Mouse (Mus musculus): ENCODE measurements around the gene Ciart. TPM values are rescaled to one million over a fixed set of nuclear protein-coding genes. Genes with fewer than 3 reads are reported as not detected.

Ciart gene
- total and polyA plus RNA-seq, 2 experiments from 2014 or later: 1.8 to 2.3 TPM

- Histone ChIP-seq H3K36me3 (replicated peaks; ENCODE audit: control insufficient read depth, insufficient read depth, low read length) (no peaks in the 10 kb centered on the region), H3K9ac (replicated peaks; ENCODE audit: low read depth, low read length) (no peak overlapping the region), H3K27me3 (ENCODE audit: control insufficient read depth, insufficient read depth, low read length) (no peaks in the 10 kb centered on the region), H3K4me1 (ENCODE audit: control insufficient read depth, insufficient read depth) (no peaks in the 10 kb centered on the region; the same call in 1 of the 2 replicates), H3K27ac (ENCODE audit: low read depth) (no peak overlapping the region), H3K9me3 (replicated peaks; ENCODE audit: control insufficient read depth, low read length) (no peaks in the 10 kb centered on the region), H3K4me3 (ENCODE audit: low read depth, low read length) (no peak overlapping the region), H3K4me2 (ENCODE audit: low read depth, low read length) (no peak overlapping the region)
- no peak for ATAC-seq (ENCODE audit: insufficient read depth, low read depth)
- no peak for DNase-seq (ENCODE audit: low spot score)
- TF ChIP-seq CTCF (IDR thresholded peaks at IDR 0.05; ENCODE audit: low read depth) (no peak), EP300 (IDR thresholded peaks at IDR 0.05; ENCODE audit: low read depth) (no peak)
- WGBS: 62% methylated on average over 7 of the region's 7 CpGs
These were observed 34.7 kb upstream of the Ciart start for GRCm38 (mm10) chr3:95916760-95917159.

DNA sequence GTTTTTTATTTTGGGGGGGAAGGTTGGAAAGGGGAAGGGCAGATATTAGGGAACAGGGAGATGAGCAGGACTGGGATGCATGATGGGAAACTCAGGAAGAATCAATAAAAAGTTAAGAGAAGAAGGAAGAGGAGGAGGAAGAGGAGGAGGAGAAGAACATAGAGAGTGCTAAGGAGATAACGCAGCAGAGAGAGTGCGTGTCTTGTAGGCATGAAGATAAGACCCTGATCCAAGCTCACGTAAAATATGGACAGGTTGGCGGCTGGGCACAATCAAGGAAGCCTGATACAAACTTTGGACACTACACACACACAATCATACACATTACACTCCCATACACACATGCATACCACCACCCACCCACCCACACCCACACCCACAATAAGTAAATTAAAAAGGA lies 32.7 kb upstream of the Ciart start:
- Histone ChIP-seq H3K27me3 (ENCODE audit: control insufficient read depth, insufficient read depth, low read length) (no peaks in the 10 kb centered on the region), H3K4me3 (ENCODE audit: low read depth, low read length) (no peak overlapping the region), H3K9me3 (replicated peaks; ENCODE audit: control insufficient read depth, low read length) (no peaks in the 10 kb centered on the region), H3K27ac (ENCODE audit: low read depth) (no peak overlapping the region), H3K4me2 (ENCODE audit: low read depth, low read length) (no peak overlapping the region), H3K9ac (replicated peaks; ENCODE audit: low read depth, low read length) (no peak overlapping the region), H3K36me3 (replicated peaks; ENCODE audit: control insufficient read depth, insufficient read depth, low read length) (no peaks in the 10 kb centered on the region), H3K4me1 (ENCODE audit: control insufficient read depth, insufficient read depth) (no peaks in the 10 kb centered on the region)
- DNase-seq (ENCODE audit: low spot score): no peak
- no peak for ATAC-seq (ENCODE audit: insufficient read depth, low read depth)
- TF ChIP-seq CTCF (IDR thresholded peaks at IDR 0.05; ENCODE audit: low read depth) (no peak), EP300 (IDR thresholded peaks at IDR 0.05; ENCODE audit: low read depth) (no peak)
- 59% methylated on average over 4 of the region's 4 CpGs for WGBS

DNA sequence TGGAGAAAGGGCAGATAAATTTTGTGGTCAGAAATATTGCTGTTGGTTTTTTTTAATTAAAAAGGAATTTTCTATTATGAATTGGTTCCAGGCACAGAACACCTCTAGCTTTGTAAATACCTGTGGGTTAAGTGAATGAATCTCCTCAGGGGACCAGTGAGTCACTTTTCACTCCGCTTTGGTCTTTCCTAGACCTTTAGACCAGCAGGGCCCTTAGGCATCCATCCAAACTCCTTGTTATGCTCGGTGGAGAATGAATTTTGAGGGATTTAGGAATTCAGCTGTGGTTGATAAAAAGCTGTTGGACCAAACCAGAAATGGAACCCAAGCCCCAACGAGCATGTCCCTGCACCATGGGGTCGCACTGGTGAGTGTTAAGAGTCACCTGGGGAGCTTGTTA lies 25.6 kb upstream of the Ciart start:
- 52% methylated on average over 4 of the region's 4 CpGs for WGBS
- DNase-seq (ENCODE audit: low spot score) (no peak), ATAC-seq (ENCODE audit: insufficient read depth, low read depth) (no peak)
- Histone ChIP-seq H3K4me2 (ENCODE audit: low read depth, low read length) (no peak overlapping the region), H3K4me1 (ENCODE audit: control insufficient read depth, insufficient read depth) (peaks cover 21% of the 10 kb centered on the region), H3K9ac (replicated peaks; ENCODE audit: low read depth, low read length) (no peak overlapping the region), H3K9me3 (replicated peaks; ENCODE audit: control insufficient read depth, low read length) (no peaks in the 10 kb centered on the region), H3K36me3 (replicated peaks; ENCODE audit: control insufficient read depth, insufficient read depth, low read length) (no peaks in the 10 kb centered on the region), H3K27ac (ENCODE audit: low read depth) (no peak overlapping the region), H3K27me3 (ENCODE audit: control insufficient read depth, insufficient read depth, low read length) (no peaks in the 10 kb centered on the region), H3K4me3 (ENCODE audit: low read depth, low read length) (no peak overlapping the region)
- TF ChIP-seq EP300 (IDR thresholded peaks at IDR 0.05; ENCODE audit: low read depth): no peak
- TF ChIP-seq CTCF (IDR thresholded peaks at IDR 0.05; ENCODE audit: low read depth): no peak

DNA sequence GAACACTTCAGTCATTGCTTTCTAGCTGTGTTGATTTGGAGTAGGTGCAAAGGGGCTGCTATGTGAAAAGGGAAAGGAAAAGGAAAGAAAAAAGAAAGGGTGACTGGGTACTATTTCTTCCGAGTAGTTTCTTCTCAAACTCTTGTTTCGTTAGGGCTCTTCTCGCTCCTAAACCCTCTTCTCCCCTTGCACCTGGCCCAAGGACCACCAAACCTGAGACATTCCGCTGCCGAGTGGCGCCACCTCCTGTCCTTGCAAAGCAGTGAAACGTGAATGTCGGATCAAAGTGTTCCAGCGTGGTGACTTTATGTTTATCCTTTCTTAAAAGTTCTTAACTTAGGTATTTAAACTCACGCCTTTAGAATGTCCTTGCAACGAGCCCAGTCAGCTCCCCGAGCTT lies 24.8 kb upstream of the Ciart start:
- Histone ChIP-seq H3K27me3 (ENCODE audit: control insufficient read depth, insufficient read depth, low read length) (no peaks in the 10 kb centered on the region), H3K36me3 (replicated peaks; ENCODE audit: control insufficient read depth, insufficient read depth, low read length) (no peaks in the 10 kb centered on the region), H3K9ac (replicated peaks; ENCODE audit: low read depth, low read length) (0 out of 2 replicates have a peak overlapping the region, but pooled peaks have one; percentile 11), H3K27ac (ENCODE audit: low read depth) (no peak overlapping the region), H3K4me3 (ENCODE audit: low read depth, low read length) (peak overlapping the region; percentile 46), H3K4me2 (ENCODE audit: low read depth, low read length) (peak overlapping the region; percentile 77), H3K9me3 (replicated peaks; ENCODE audit: control insufficient read depth, low read length) (no peaks in the 10 kb centered on the region), H3K4me1 (ENCODE audit: control insufficient read depth, insufficient read depth) (peaks cover 21% of the 10 kb centered on the region)
- ATAC-seq (ENCODE audit: insufficient read depth, low read depth) (no peak), DNase-seq (ENCODE audit: low spot score) (peak; percentile 39)
- 0% methylated on average over 12 of the region's 12 CpGs for WGBS
- TF ChIP-seq CTCF (IDR thresholded peaks at IDR 0.05; ENCODE audit: low read depth) (peak; percentile 92), EP300 (IDR thresholded peaks at IDR 0.05; ENCODE audit: low read depth) (no peak)

DNA sequence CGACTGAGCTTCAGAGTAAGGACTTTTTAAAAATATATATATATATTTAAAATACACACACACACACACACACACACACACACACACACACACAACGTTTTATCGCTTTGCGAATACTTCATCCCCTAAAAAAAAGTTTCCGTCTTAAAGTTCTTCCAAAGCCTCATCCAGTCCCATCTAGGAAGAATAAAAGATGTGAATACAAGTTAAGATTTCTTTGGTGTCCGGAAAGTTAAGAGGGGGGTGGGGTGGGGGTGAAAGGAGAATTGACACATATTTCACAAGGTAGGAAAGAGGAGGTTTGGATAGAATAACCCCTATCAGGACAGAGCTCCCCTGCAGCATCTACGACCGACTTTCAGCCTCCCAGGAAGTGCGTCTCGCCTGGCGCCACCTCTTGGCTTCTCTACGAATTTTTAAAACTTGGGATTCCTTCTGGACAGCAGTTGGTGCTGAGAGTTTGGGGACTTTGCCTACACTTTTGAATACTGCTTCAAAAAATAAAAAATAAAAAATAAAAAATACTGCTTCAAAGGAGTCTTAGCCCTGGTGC lies 24.0 kb upstream of the Ciart start:
- ATAC-seq (ENCODE audit: insufficient read depth, low read depth) (no peak), DNase-seq (ENCODE audit: low spot score) (peak; percentile 67)
- Histone ChIP-seq H3K9ac (replicated peaks; ENCODE audit: low read depth, low read length) (no peak overlapping the region), H3K27ac (ENCODE audit: low read depth) (peak overlapping the region; percentile 86; the same call in 1 of the 2 replicates), H3K36me3 (replicated peaks; ENCODE audit: control insufficient read depth, insufficient read depth, low read length) (no peaks in the 10 kb centered on the region), H3K4me3 (ENCODE audit: low read depth, low read length) (peak overlapping the region; percentile 46), H3K4me1 (ENCODE audit: control insufficient read depth, insufficient read depth) (peaks cover 26% of the 10 kb centered on the region), H3K4me2 (ENCODE audit: low read depth, low read length) (peak overlapping the region; percentile 77), H3K9me3 (replicated peaks; ENCODE audit: control insufficient read depth, low read length) (no peaks in the 10 kb centered on the region), H3K27me3 (ENCODE audit: control insufficient read depth, insufficient read depth, low read length) (no peaks in the 10 kb centered on the region)
- TF ChIP-seq EP300 (IDR thresholded peaks at IDR 0.05; ENCODE audit: low read depth): no peak
- TF ChIP-seq CTCF (IDR thresholded peaks at IDR 0.05; ENCODE audit: low read depth): peak; percentile 58
- 2% methylated on average over 12 of the region's 12 CpGs for WGBS

Measured in heart, postnatal 0 days (tissue).